Mouse (Mus musculus) lung, adult 2 months (tissue): ENCODE data around the gene Prkce.

Source experiments
- CTCF ChIP-seq: fragments of 200-500 bp; IDR thresholded peaks from 2 replicates; pipeline ENCODE4 v1.5.1; 2011; ENCODE audit warnings: mild to moderate bottlenecking, low read length, control low read depth; ENCODE audit not compliant: insufficient read depth
- POLR2A ChIP-seq: fragments of 200-500 bp; IDR thresholded peaks from 2 replicates; pipeline ENCODE4 v1.6.1; 2011; ENCODE audit warnings: low read depth, mild to moderate bottlenecking, control low read depth, low read length, borderline replicate concordance; ENCODE audit errors: extremely low read depth

DNA sequence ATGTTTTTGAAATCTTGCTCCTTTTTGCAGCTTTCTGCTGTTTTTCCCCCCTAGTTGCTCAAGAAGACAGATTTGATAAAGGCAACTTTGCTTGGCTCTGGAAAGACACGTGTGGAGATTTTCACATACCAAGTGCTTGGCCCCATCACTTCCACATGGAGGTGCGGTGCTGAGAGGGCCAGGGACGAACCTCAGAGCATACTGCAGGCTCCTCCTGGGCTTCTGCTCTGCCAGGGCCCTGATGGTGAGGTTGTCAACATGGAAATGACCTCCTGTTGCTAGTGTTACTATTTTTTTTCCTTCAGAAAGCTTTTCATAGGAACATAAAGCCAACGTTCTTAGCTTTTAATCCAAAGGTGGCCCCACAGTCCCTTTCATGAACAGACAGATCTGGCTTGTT, 191.3 kb downstream of the Prkce start:
- TF ChIP-seq POLR2A = no peak
- TF ChIP-seq CTCF = no peak
